Mouse (Mus musculus) neural tube, embryonic 15.5 days (tissue): ENCODE measurements at regions not wholly inside any gene's neighbourhood (a gene's known extent, or its start where the extent isn't known, plus 50 kb on each side); places are given as distances from the start of the nearest gene placed in this dataset.

Experiments
- ATAC-seq: fragments of 200-750 bp; cut with Nextera tagmentation; 2 replicates; pipeline ENCODE4 v1.8.0; 2017; ENCODE audit warnings: mild to moderate bottlenecking, moderate TSS enrichment, moderate library complexity; ENCODE audit not compliant: low FRiP score
- H3K27ac ChIP-seq: fragments of 300-500 bp; sonication (generic); replicated peaks from 2 replicates; pipeline ENCODE4 v1.5.1; 2015; ENCODE audit warnings: mild to moderate bottlenecking, inconsistent platforms
- H3K27me3 ChIP-seq: fragments of 300-500 bp; sonication (generic); replicated peaks from 2 replicates; pipeline ENCODE4 v1.6.1; 2015; ENCODE audit warnings: inconsistent platforms
- H3K36me3 ChIP-seq: fragments of 300-500 bp; sonication (generic); 2 replicates; pipeline ENCODE4 v1.6.1; 2015; ENCODE audit warnings: inconsistent platforms
- H3K4me1 ChIP-seq: fragments of 300-500 bp; sonication (generic); 2 replicates; pipeline ENCODE4 v1.6.1; 2015; ENCODE audit warnings: inconsistent platforms
- H3K4me2 ChIP-seq: fragments of 300-500 bp; sonication (generic); 2 replicates; pipeline ENCODE4 v1.6.1; 2015; ENCODE audit warnings: inconsistent platforms, mild to moderate bottlenecking, moderate library complexity
- H3K4me3 ChIP-seq: fragments of 300-500 bp; sonication (generic); replicated peaks from 2 replicates; pipeline ENCODE4 v1.5.1; 2015; ENCODE audit warnings: mild to moderate bottlenecking, inconsistent platforms
- H3K9ac ChIP-seq: fragments of 300-500 bp; sonication (generic); replicated peaks from 2 replicates; pipeline ENCODE4 v1.6.1; 2015; ENCODE audit warnings: mild to moderate bottlenecking, inconsistent platforms
- H3K9me3 ChIP-seq: fragments of 300-500 bp; sonication (generic); replicated peaks from 2 replicates; pipeline ENCODE4 v1.6.1; 2016; ENCODE audit warnings: inconsistent platforms
- whole genome bisulfite sequencing: fragments of 180-500 bp; shearing (Covaris S2); methylation state at CpG from one replicate; pipeline ENCODE4 v1.1.7; 2015; ENCODE audit warnings: mixed read lengths; 5-methylcytosine and 5-hydroxymethylcytosine counted together

GRCm38 (mm10) chr7:137593570-137593969, 156.2 kb downstream of the Glrx3 start:
- Histone ChIP-seq H3K36me3 (no peaks in the 10 kb centered on the region), H3K27ac (no peak overlapping the region), H3K27me3 (no peaks in the 10 kb centered on the region), H3K4me2 (no peak overlapping the region), H3K9ac (no peak overlapping the region), H3K9me3 (no peaks in the 10 kb centered on the region), H3K4me1 (0 out of 2 replicates have a peak, but pooled peaks cover 6% of the 10 kb centered on the region), H3K4me3 (no peak overlapping the region)
- WGBS: 56% methylated on average over 8 of the region's 8 CpGs
- no peak for ATAC-seq

- Histone ChIP-seq H3K4me3 (no peak overlapping the region), H3K27me3 (no peaks in the 10 kb centered on the region), H3K9ac (no peak overlapping the region), H3K36me3 (no peaks in the 10 kb centered on the region), H3K4me2 (no peak overlapping the region), H3K27ac (no peak overlapping the region), H3K9me3 (no peaks in the 10 kb centered on the region), H3K4me1 (0 out of 2 replicates have a peak, but pooled peaks cover 3% of the 10 kb centered on the region)
- no peak for ATAC-seq
- WGBS: 43% methylated on average over 4 of the region's 4 CpGs
These were observed 158.2 kb downstream of the Glrx3 start for GRCm38 (mm10) chr7:137595567-137595966.

GRCm38 (mm10) chr7:137596161-137596560, 158.7 kb downstream of the Glrx3 start:
- Histone ChIP-seq H3K27me3 (0 out of 2 replicates have a peak, but pooled peaks cover 3% of the 10 kb centered on the region), H3K36me3 (no peaks in the 10 kb centered on the region), H3K4me1 (0 out of 2 replicates have a peak, but pooled peaks cover 3% of the 10 kb centered on the region), H3K27ac (no peak overlapping the region), H3K4me2 (no peak overlapping the region), H3K4me3 (no peak overlapping the region), H3K9me3 (no peaks in the 10 kb centered on the region), H3K9ac (no peak overlapping the region)
- ATAC-seq: no peak
- 17% methylated on average over 7 of the region's 7 CpGs for WGBS

GRCm38 (mm10) chr7:137603039-137603438, 165.6 kb downstream of the Glrx3 start:
- 6% methylated on average over 8 of the region's 8 CpGs for WGBS
- Histone ChIP-seq H3K4me1 (no peaks in the 10 kb centered on the region), H3K4me2 (no peak overlapping the region), H3K9ac (no peak overlapping the region), H3K36me3 (no peaks in the 10 kb centered on the region), H3K9me3 (no peaks in the 10 kb centered on the region), H3K27me3 (peaks cover 9% of the 10 kb centered on the region; the same call in 1 of the 2 replicates), H3K4me3 (no peak overlapping the region), H3K27ac (no peak overlapping the region; the same call in 1 of the 2 replicates)
- ATAC-seq: peak; percentile 76; the same call in 1 of the 2 replicates

GRCm38 (mm10) chr7:137609752-137610151, 172.3 kb downstream of the Glrx3 start:
- ATAC-seq: no peak
- Histone ChIP-seq H3K27me3 (no peaks in the 10 kb centered on the region), H3K4me3 (no peak overlapping the region), H3K4me1 (no peaks in the 10 kb centered on the region), H3K4me2 (no peak overlapping the region), H3K9ac (no peak overlapping the region), H3K27ac (no peak overlapping the region), H3K9me3 (no peaks in the 10 kb centered on the region), H3K36me3 (no peaks in the 10 kb centered on the region)
- WGBS: 77% methylated on average over 6 of the region's 6 CpGs

- Histone ChIP-seq H3K9ac (no peak overlapping the region), H3K9me3 (no peaks in the 10 kb centered on the region), H3K27me3 (no peaks in the 10 kb centered on the region), H3K27ac (no peak overlapping the region), H3K4me3 (no peak overlapping the region), H3K4me2 (no peak overlapping the region), H3K36me3 (no peaks in the 10 kb centered on the region), H3K4me1 (no peaks in the 10 kb centered on the region)
- 80% methylated on average over 6 of the region's 6 CpGs for WGBS
- no peak for ATAC-seq
These were observed 173.9 kb downstream of the Glrx3 start for GRCm38 (mm10) chr7:137611363-137611762.

- no peak for ATAC-seq
- no peaks in the 10 kb centered on the region for H3K9me3 ChIP-seq
- no peak overlapping the region for H3K9ac ChIP-seq
- no peak overlapping the region for H3K4me2 ChIP-seq
- H3K4me1 ChIP-seq: no peaks in the 10 kb centered on the region
- no peaks in the 10 kb centered on the region for H3K27me3 ChIP-seq
- H3K36me3 ChIP-seq: no peaks in the 10 kb centered on the region
- no peak overlapping the region for H3K27ac ChIP-seq
- 83% methylated on average over 7 of the region's 7 CpGs for WGBS
- H3K4me3 ChIP-seq: no peak overlapping the region
These were observed 174.6 kb downstream of the Glrx3 start for GRCm38 (mm10) chr7:137611891-137612522.

- 79% methylated on average over 5 of the region's 5 CpGs for WGBS
- Histone ChIP-seq H3K9me3 (no peaks in the 10 kb centered on the region), H3K4me1 (0 out of 2 replicates have a peak, but pooled peaks cover 3% of the 10 kb centered on the region), H3K27me3 (no peaks in the 10 kb centered on the region), H3K4me2 (no peak overlapping the region), H3K4me3 (no peak overlapping the region), H3K27ac (no peak overlapping the region), H3K9ac (no peak overlapping the region), H3K36me3 (no peaks in the 10 kb centered on the region)
- ATAC-seq: no peak
These were observed 181.2 kb downstream of the Glrx3 start for GRCm38 (mm10) chr7:137618406-137619133.

- no peak overlapping the region for H3K27ac ChIP-seq
- no peak overlapping the region for H3K4me2 ChIP-seq
- H3K27me3 ChIP-seq: no peaks in the 10 kb centered on the region
- no peak overlapping the region for H3K9ac ChIP-seq
- WGBS: 80% methylated on average over 6 of the region's 6 CpGs
- no peaks in the 10 kb centered on the region for H3K36me3 ChIP-seq
- H3K4me3 ChIP-seq: no peak overlapping the region
- H3K4me1 ChIP-seq: 0 out of 2 replicates have a peak, but pooled peaks cover 3% of the 10 kb centered on the region
- no peaks in the 10 kb centered on the region for H3K9me3 ChIP-seq
- ATAC-seq: no peak
These were observed 181.9 kb downstream of the Glrx3 start for GRCm38 (mm10) chr7:137619286-137619789.

- Histone ChIP-seq H3K27me3 (no peaks in the 10 kb centered on the region), H3K9me3 (no peaks in the 10 kb centered on the region), H3K4me3 (no peak overlapping the region), H3K4me2 (no peak overlapping the region), H3K4me1 (no peaks in the 10 kb centered on the region), H3K9ac (no peak overlapping the region), H3K27ac (no peak overlapping the region), H3K36me3 (no peaks in the 10 kb centered on the region)
- ATAC-seq: no peak
- WGBS: 90% methylated on average over 3 of the region's 3 CpGs
These were observed 190.9 kb downstream of the Glrx3 start for GRCm38 (mm10) chr7:137628266-137628665.

- no peak overlapping the region for H3K4me3 ChIP-seq
- H3K4me2 ChIP-seq: no peak overlapping the region
- H3K4me1 ChIP-seq: no peaks in the 10 kb centered on the region
- ATAC-seq: no peak
- H3K9ac ChIP-seq: no peak overlapping the region
- no peaks in the 10 kb centered on the region for H3K9me3 ChIP-seq
- WGBS: 83% methylated on average over 5 of the region's 5 CpGs
- H3K36me3 ChIP-seq: no peaks in the 10 kb centered on the region
- no peak overlapping the region for H3K27ac ChIP-seq
- H3K27me3 ChIP-seq: no peaks in the 10 kb centered on the region
These were observed 192.1 kb downstream of the Glrx3 start for GRCm38 (mm10) chr7:137629540-137629939.

GRCm38 (mm10) chr7:137648621-137649020, 211.2 kb downstream of the Glrx3 start:
- 68% methylated on average over 6 of the region's 6 CpGs for WGBS
- no peak for ATAC-seq
- Histone ChIP-seq H3K27ac (no peak overlapping the region), H3K4me3 (no peak overlapping the region), H3K27me3 (no peaks in the 10 kb centered on the region), H3K36me3 (no peaks in the 10 kb centered on the region), H3K9ac (no peak overlapping the region), H3K4me1 (peaks cover 9% of the 10 kb centered on the region), H3K9me3 (no peaks in the 10 kb centered on the region), H3K4me2 (no peak overlapping the region)
